Comparison of ENCODE assay signal across 8 mouse cellular contexts in genomic region chr17:56009088-56009961, GRCm38 (mm10). TPM values are rescaled to one million over a fixed set of nuclear protein-coding genes. Genes with fewer than 3 reads are reported as not detected.
DNase-seq lines count a peak whose midpoint lies in the region; ATAC-seq and TF ChIP-seq lines count a peak whose summit lies in the region.

No protein-coding gene starts in this region.

- peak overlapping the region; percentile 98 for H3K27ac ChIP-seq in embryonic facial prominence, embryonic 13.5 days
- peak overlapping the region; percentile 87 for H3K27ac ChIP-seq in heart, adult 2 months
- H3K27ac ChIP-seq in limb, embryonic 13.5 days = peak overlapping the region; percentile 93
- peak overlapping the region; percentile 97 for H3K27ac ChIP-seq in midbrain, embryonic 16.5 days (ENCODE audit: low read length)

- H3K79me2 ChIP-seq in heart, adult 2 months (replicated peaks; ENCODE audit: control insufficient read depth, insufficient read depth, low read length) = no peaks in the 10 kb centered on the region

- peak; percentile 89 for TF ChIP-seq POLR2A in heart, adult 2 months (IDR thresholded peaks at IDR 0.05; ENCODE audit: insufficient read depth, low read depth, low read length)

- TF ChIP-seq CTCF in heart, adult 2 months (IDR thresholded peaks at IDR 0.05) = peak; percentile 77

- peaks cover 36% of the 10 kb centered on the region for H3K36me3 ChIP-seq in embryonic facial prominence, embryonic 13.5 days
- H3K36me3 ChIP-seq in heart, adult 2 months (ENCODE audit: control insufficient read depth, insufficient read depth, low read length) = no peaks in the 10 kb centered on the region
- H3K36me3 ChIP-seq in limb, embryonic 13.5 days = peaks cover 34% of the 10 kb centered on the region
- H3K36me3 ChIP-seq in midbrain, embryonic 16.5 days (ENCODE audit: control insufficient read depth, insufficient read depth, low read length) = peaks cover 5% of the 10 kb centered on the region; the same call in 1 of the 2 replicates

- no peak for TF ChIP-seq EP300 in heart, adult 2 months (IDR thresholded peaks at IDR 0.05; ENCODE audit: insufficient read depth, low read depth, low read length)

- peaks cover 28% of the 10 kb centered on the region for H3K4me1 ChIP-seq in embryonic facial prominence, embryonic 13.5 days
- H3K4me1 ChIP-seq in heart, adult 2 months (ENCODE audit: control insufficient read depth, insufficient read depth, low read length) = peaks cover 4% of the 10 kb centered on the region
- H3K4me1 ChIP-seq in limb, embryonic 13.5 days = peaks cover 24% of the 10 kb centered on the region
- peaks cover 26% of the 10 kb centered on the region for H3K4me1 ChIP-seq in midbrain, embryonic 16.5 days (ENCODE audit: control insufficient read depth, insufficient read depth, low read length)

- no peaks in the 10 kb centered on the region for H3K9me3 ChIP-seq in embryonic facial prominence, embryonic 13.5 days
- no peaks in the 10 kb centered on the region for H3K9me3 ChIP-seq in limb, embryonic 13.5 days
- no peaks in the 10 kb centered on the region for H3K9me3 ChIP-seq in midbrain, embryonic 16.5 days (replicated peaks; ENCODE audit: control insufficient read depth, low read length, poor library complexity, severe bottlenecking)

- intact Hi-C loops in heart, adult 2 months (cut with DNase I) = no loop called here

- peak overlapping the region; percentile 86 for H3K4me3 ChIP-seq in embryonic facial prominence, embryonic 13.5 days
- peak overlapping the region; percentile 81 for H3K4me3 ChIP-seq in heart, adult 2 months
- peak overlapping the region; percentile 84 for H3K4me3 ChIP-seq in limb, embryonic 13.5 days
- peak overlapping the region; percentile 79 for H3K4me3 ChIP-seq in midbrain, embryonic 16.5 days (ENCODE audit: low read depth, low read length)

- peak overlapping the region; percentile 98 for H3K4me2 ChIP-seq in embryonic facial prominence, embryonic 13.5 days
- H3K4me2 ChIP-seq in limb, embryonic 13.5 days (replicated peaks) = peak overlapping the region; percentile 99
- peak overlapping the region; percentile 95 for H3K4me2 ChIP-seq in midbrain, embryonic 16.5 days (ENCODE audit: low read length)

- peak overlapping the region; percentile 87 for H3K9ac ChIP-seq in embryonic facial prominence, embryonic 13.5 days
- peak overlapping the region; percentile 74 for H3K9ac ChIP-seq in heart, adult 2 months (ENCODE audit: low read depth, low read length)
- peak overlapping the region; percentile 86 for H3K9ac ChIP-seq in limb, embryonic 13.5 days
- peak overlapping the region; percentile 89 for H3K9ac ChIP-seq in midbrain, embryonic 16.5 days (ENCODE audit: low read depth, low read length)

- WGBS in embryonic facial prominence, embryonic 13.5 days = under 1% methylated on average over 62 of the region's 62 CpGs
- WGBS in heart, adult 2 months = under 1% methylated on average over 61 of the region's 62 CpGs
- WGBS in limb, embryonic 13.5 days = 2% methylated on average over 61 of the region's 62 CpGs
- under 1% methylated on average over 60 of the region's 62 CpGs for WGBS in midbrain, embryonic 16.5 days

- peak; percentile 87 for ATAC-seq in embryonic facial prominence, embryonic 13.5 days (ENCODE audit: insufficient number of reproducible peaks, insufficient read depth, low FRiP score, low TSS enrichment, low read depth)
- ATAC-seq in limb, embryonic 13.5 days (ENCODE audit: low FRiP score, low read depth) = peak; percentile 90
- ATAC-seq in midbrain, embryonic 16.5 days = peak; percentile 94

- H3K27me3 ChIP-seq in embryonic facial prominence, embryonic 13.5 days = no peaks in the 10 kb centered on the region
- no peaks in the 10 kb centered on the region for H3K27me3 ChIP-seq in heart, adult 2 months (ENCODE audit: control insufficient read depth, insufficient read depth, low read length)
- H3K27me3 ChIP-seq in limb, embryonic 13.5 days = peaks cover 10% of the 10 kb centered on the region; the same call in 1 of the 2 replicates
- no peaks in the 10 kb centered on the region for H3K27me3 ChIP-seq in midbrain, embryonic 16.5 days (ENCODE audit: control insufficient read depth, insufficient read depth, low read depth, low read length)

- DNase-seq in 3134 (ENCODE audit: extremely low read depth, insufficient read length, low spot score) = peak; percentile 90
- peak; percentile 96 to 97 for DNase-seq in adrenal gland, postnatal 36 days
- DNase-seq in heart, adult 2 months = peak; percentile 92 to 96
- DNase-seq in kidney, adult 8-10 months = peak; percentile 93
- peak; percentile 81 to 90 for DNase-seq in spleen, postnatal 10 days (ENCODE audit: low spot score in 2 of 2)

RNA-seq across cellular contexts. Expression of gene Mpnd, which starts 3.8 kb away (rescaled TPM):
- 100 to 1,000 TPM in 1 of 2 experiments, 10 to 100 TPM in 1; 79.6 to 104 TPM for total RNA-seq in adrenal gland, postnatal 36 days (2021)
- 132 and 134 TPM in 2 replicates for polyA plus RNA-seq in embryonic facial prominence, embryonic 13.5 days (2015; fragmentation: Nextera tagmentation; extraction: Ambion mirVana)
- 10 to 100 TPM; 63.1 to 78.9 TPM for total RNA-seq in heart, adult 2 months (2021)
- polyA plus RNA-seq in heart, adult 2 months (2012; rRNA removed) = 68.0 and 75.8 TPM in 2 replicates
- 108 and 109 TPM in 2 replicates for polyA plus RNA-seq in limb, embryonic 13.5 days (2015; fragmentation: Nextera tagmentation; extraction: Ambion mirVana)
- polyA plus RNA-seq in midbrain, embryonic 16.5 days (2015; fragmentation: Nextera tagmentation; extraction: Ambion mirVana) = 115 and 117 TPM in 2 replicates

RNA-seq across cellular contexts. Expression of gene Stap2, which starts 3.9 kb away (rescaled TPM):
- 1 to 10 TPM; 5.1 to 7.6 TPM for total RNA-seq in adrenal gland, postnatal 36 days (2021)
- 10.2 TPM in 2 replicates for polyA plus RNA-seq in embryonic facial prominence, embryonic 13.5 days (2015; fragmentation: Nextera tagmentation; extraction: Ambion mirVana)
- total RNA-seq in heart, adult 2 months (2021) = 10 to 100 TPM; 12.2 to 14.8 TPM
- 28.6 and 30.6 TPM in 2 replicates for polyA plus RNA-seq in heart, adult 2 months (2012; rRNA removed)
- polyA plus RNA-seq in limb, embryonic 13.5 days (2015; fragmentation: Nextera tagmentation; extraction: Ambion mirVana) = 8.1 and 9.2 TPM in 2 replicates
- polyA plus RNA-seq in midbrain, embryonic 16.5 days (2015; fragmentation: Nextera tagmentation; extraction: Ambion mirVana) = 6.4 and 7.6 TPM in 2 replicates

RNA-seq across cellular contexts. Expression of gene Fsd1, which starts 23.0 kb away (rescaled TPM):
- 1 to 10 TPM; 1.1 to 1.3 TPM for total RNA-seq in adrenal gland, postnatal 36 days (2021)
- polyA plus RNA-seq in embryonic facial prominence, embryonic 13.5 days (2015; fragmentation: Nextera tagmentation; extraction: Ambion mirVana) = 31.9 and 40.5 TPM in 2 replicates
- under 1 TPM; 0.50 to 0.61 TPM for total RNA-seq in heart, adult 2 months (2021)
- 0.35 and 0.76 TPM in 2 replicates for polyA plus RNA-seq in heart, adult 2 months (2012; rRNA removed)
- 36.4 and 39.2 TPM in 2 replicates for polyA plus RNA-seq in limb, embryonic 13.5 days (2015; fragmentation: Nextera tagmentation; extraction: Ambion mirVana)
- 200 and 218 TPM in 2 replicates for polyA plus RNA-seq in midbrain, embryonic 16.5 days (2015; fragmentation: Nextera tagmentation; extraction: Ambion mirVana)

RNA-seq across cellular contexts. Expression of gene Sh3gl1, which starts 27.1 kb away (rescaled TPM):
- 10 to 100 TPM; 49.0 to 49.7 TPM for total RNA-seq in adrenal gland, postnatal 36 days (2021)
- polyA plus RNA-seq in embryonic facial prominence, embryonic 13.5 days (2015; fragmentation: Nextera tagmentation; extraction: Ambion mirVana) = 175 and 185 TPM in 2 replicates
- 10 to 100 TPM; 13.6 to 14.3 TPM for total RNA-seq in heart, adult 2 months (2021)
- 26.4 and 27.4 TPM in 2 replicates for polyA plus RNA-seq in heart, adult 2 months (2012; rRNA removed)
- polyA plus RNA-seq in limb, embryonic 13.5 days (2015; fragmentation: Nextera tagmentation; extraction: Ambion mirVana) = 190 and 200 TPM in 2 replicates
- 102 and 108 TPM in 2 replicates for polyA plus RNA-seq in midbrain, embryonic 16.5 days (2015; fragmentation: Nextera tagmentation; extraction: Ambion mirVana)

RNA-seq across cellular contexts. Expression of gene Chaf1a, which starts 30.9 kb away (rescaled TPM):
- 1 to 10 TPM; 3.5 to 4.7 TPM for total RNA-seq in adrenal gland, postnatal 36 days (2021)
- 25.8 and 34.8 TPM in 2 replicates for polyA plus RNA-seq in embryonic facial prominence, embryonic 13.5 days (2015; fragmentation: Nextera tagmentation; extraction: Ambion mirVana)
- 1 to 10 TPM in 1 of 2 experiments, under 1 TPM in 1; 0.99 to 1.3 TPM for total RNA-seq in heart, adult 2 months (2021)
- 0.45 and 0.67 TPM in 2 replicates for polyA plus RNA-seq in heart, adult 2 months (2012; rRNA removed)
- polyA plus RNA-seq in limb, embryonic 13.5 days (2015; fragmentation: Nextera tagmentation; extraction: Ambion mirVana) = 27.4 and 29.0 TPM in 2 replicates
- 3.6 and 5.0 TPM in 2 replicates for polyA plus RNA-seq in midbrain, embryonic 16.5 days (2015; fragmentation: Nextera tagmentation; extraction: Ambion mirVana)

Comparison
In these comparisons a context has a peak if more than half of its experiments do, and no peak if none do; other contexts are left out.
1. Peak in every context shown above with its lines: DNase-seq, ATAC-seq, H3K4me3 ChIP-seq and H3K27ac ChIP-seq.
2. RNA of gene Fsd1, which starts 23.0 kb away (polyA plus RNA-seq): 200 to 218 TPM in midbrain, embryonic 16.5 days, 31.9 to 40.5 TPM in embryonic facial prominence, embryonic 13.5 days and 36.4 to 39.2 TPM in limb, embryonic 13.5 days; 0.35 to 0.76 TPM in heart, adult 2 months; every median in the first group is over 10 times any median in the second.